Mouse (Mus musculus): ENCODE measurements at regions not wholly inside any gene's neighbourhood (a gene's known extent, or its start where the extent isn't known, plus 50 kb on each side); places are given as distances from the start of the nearest gene placed in this dataset.

- no peaks in the 10 kb centered on the region for H3K4me1 ChIP-seq (ENCODE audit: control insufficient read depth, insufficient read depth, low read length)
- no peak overlapping the region for H3K4me3 ChIP-seq (ENCODE audit: low read depth, low read length)
- no peaks in the 10 kb centered on the region for H3K9me3 ChIP-seq (replicated peaks; ENCODE audit: control insufficient read depth, low read length)
- ATAC-seq (replicated peaks; ENCODE audit: insufficient number of reproducible peaks, low FRiP score, low TSS enrichment), result no peak
- H3K9ac ChIP-seq (ENCODE audit: low read depth, low read length), result no peak overlapping the region
- no peak overlapping the region for H3K4me2 ChIP-seq
- no peak overlapping the region for H3K27ac ChIP-seq (ENCODE audit: low read depth, low read length)
- H3K36me3 ChIP-seq (ENCODE audit: control insufficient read depth, insufficient read depth, low read length), result no peaks in the 10 kb centered on the region
- 81% methylated on average over 5 of the region's 5 CpGs for WGBS (ENCODE audit: insufficient replicate concordance)
- no peaks in the 10 kb centered on the region for H3K27me3 ChIP-seq (ENCODE audit: control insufficient read depth, insufficient read depth, low read length)
Measured at GRCm38 (mm10) chr12:5997366-5997765, 621.9 kb upstream of the Klhl29 start.

- Histone ChIP-seq H3K9me3 (replicated peaks; ENCODE audit: control insufficient read depth, low read length) (no peaks in the 10 kb centered on the region), H3K36me3 (ENCODE audit: control insufficient read depth, insufficient read depth, low read length) (no peaks in the 10 kb centered on the region), H3K4me3 (ENCODE audit: low read depth, low read length) (no peak overlapping the region), H3K4me2 (no peak overlapping the region), H3K27me3 (ENCODE audit: control insufficient read depth, insufficient read depth, low read length) (no peaks in the 10 kb centered on the region), H3K9ac (ENCODE audit: low read depth, low read length) (no peak overlapping the region), H3K27ac (ENCODE audit: low read depth, low read length) (no peak overlapping the region), H3K4me1 (ENCODE audit: control insufficient read depth, insufficient read depth, low read length) (no peaks in the 10 kb centered on the region)
- ATAC-seq (replicated peaks; ENCODE audit: insufficient number of reproducible peaks, low FRiP score, low TSS enrichment), result no peak
- 72% methylated on average over 6 of the region's 6 CpGs for WGBS (ENCODE audit: insufficient replicate concordance)
Measured at GRCm38 (mm10) chr12:5996672-5997071, 621.2 kb upstream of the Klhl29 start.

GRCm38 (mm10) chr12:5983937-5984610 is 608.6 kb upstream of the Klhl29 start:
- no peak overlapping the region for H3K4me2 ChIP-seq
- ATAC-seq (replicated peaks; ENCODE audit: insufficient number of reproducible peaks, low FRiP score, low TSS enrichment), result no peak

GRCm38 (mm10) chr12:5982096-5982495 is 606.6 kb upstream of the Klhl29 start:
- WGBS (ENCODE audit: insufficient replicate concordance), result 38% methylated on average over 1 of the region's 1 CpGs
- Histone ChIP-seq H3K36me3 (ENCODE audit: control insufficient read depth, insufficient read depth, low read length) (no peaks in the 10 kb centered on the region), H3K4me1 (ENCODE audit: control insufficient read depth, insufficient read depth, low read length) (no peaks in the 10 kb centered on the region), H3K4me2 (no peak overlapping the region), H3K27me3 (ENCODE audit: control insufficient read depth, insufficient read depth, low read length) (no peaks in the 10 kb centered on the region), H3K9ac (ENCODE audit: low read depth, low read length) (no peak overlapping the region), H3K4me3 (ENCODE audit: low read depth, low read length) (no peak overlapping the region), H3K9me3 (replicated peaks; ENCODE audit: control insufficient read depth, low read length) (no peaks in the 10 kb centered on the region), H3K27ac (ENCODE audit: low read depth, low read length) (no peak overlapping the region)
- ATAC-seq (replicated peaks; ENCODE audit: insufficient number of reproducible peaks, low FRiP score, low TSS enrichment), result no peak

More at GRCm38 (mm10) chr12:5983937-5984610, 608.6 kb upstream of the Klhl29 start:
- 69% methylated on average over 13 of the region's 13 CpGs for WGBS (ENCODE audit: insufficient replicate concordance)
- no peaks in the 10 kb centered on the region for H3K36me3 ChIP-seq (ENCODE audit: control insufficient read depth, insufficient read depth, low read length)
- H3K4me3 ChIP-seq (ENCODE audit: low read depth, low read length), result no peak overlapping the region
- H3K27ac ChIP-seq (ENCODE audit: low read depth, low read length), result no peak overlapping the region
- no peaks in the 10 kb centered on the region for H3K27me3 ChIP-seq (ENCODE audit: control insufficient read depth, insufficient read depth, low read length)
- no peak overlapping the region for H3K9ac ChIP-seq (ENCODE audit: low read depth, low read length)
- no peaks in the 10 kb centered on the region for H3K9me3 ChIP-seq (replicated peaks; ENCODE audit: control insufficient read depth, low read length)
- H3K4me1 ChIP-seq (ENCODE audit: control insufficient read depth, insufficient read depth, low read length), result no peaks in the 10 kb centered on the region

GRCm38 (mm10) chr12:5975926-5976325 is 600.4 kb upstream of the Klhl29 start:
- Histone ChIP-seq H3K9me3 (replicated peaks; ENCODE audit: control insufficient read depth, low read length) (no peaks in the 10 kb centered on the region), H3K27ac (ENCODE audit: low read depth, low read length) (no peak overlapping the region), H3K36me3 (ENCODE audit: control insufficient read depth, insufficient read depth, low read length) (no peaks in the 10 kb centered on the region), H3K27me3 (ENCODE audit: control insufficient read depth, insufficient read depth, low read length) (no peaks in the 10 kb centered on the region), H3K4me2 (no peak overlapping the region), H3K9ac (ENCODE audit: low read depth, low read length) (no peak overlapping the region), H3K4me3 (ENCODE audit: low read depth, low read length) (no peak overlapping the region), H3K4me1 (ENCODE audit: control insufficient read depth, insufficient read depth, low read length) (no peaks in the 10 kb centered on the region)
- ATAC-seq (replicated peaks; ENCODE audit: insufficient number of reproducible peaks, low FRiP score, low TSS enrichment), result no peak
- 88% methylated on average over 4 of the region's 4 CpGs for WGBS (ENCODE audit: insufficient replicate concordance)

- no peak overlapping the region for H3K9ac ChIP-seq (ENCODE audit: low read depth, low read length)
- 81% methylated on average over 4 of the region's 4 CpGs for WGBS (ENCODE audit: insufficient replicate concordance)
Measured at GRCm38 (mm10) chr12:5969556-5969955, 594.1 kb upstream of the Klhl29 start.

GRCm38 (mm10) chr12:5956141-5956540 is 580.7 kb upstream of the Klhl29 start:
- no peak for ATAC-seq (replicated peaks; ENCODE audit: insufficient number of reproducible peaks, low FRiP score, low TSS enrichment)
- WGBS (ENCODE audit: insufficient replicate concordance), result 67% methylated on average over 2 of the region's 2 CpGs
- no peak overlapping the region for H3K9ac ChIP-seq (ENCODE audit: low read depth, low read length)

More at GRCm38 (mm10) chr12:5969556-5969955, 594.1 kb upstream of the Klhl29 start:
- Histone ChIP-seq H3K4me1 (ENCODE audit: control insufficient read depth, insufficient read depth, low read length) (no peaks in the 10 kb centered on the region), H3K4me3 (ENCODE audit: low read depth, low read length) (no peak overlapping the region), H3K9me3 (replicated peaks; ENCODE audit: control insufficient read depth, low read length) (no peaks in the 10 kb centered on the region), H3K4me2 (no peak overlapping the region), H3K36me3 (ENCODE audit: control insufficient read depth, insufficient read depth, low read length) (no peaks in the 10 kb centered on the region), H3K27me3 (ENCODE audit: control insufficient read depth, insufficient read depth, low read length) (no peaks in the 10 kb centered on the region), H3K27ac (ENCODE audit: low read depth, low read length) (no peak overlapping the region)
- no peak for ATAC-seq (replicated peaks; ENCODE audit: insufficient number of reproducible peaks, low FRiP score, low TSS enrichment)

GRCm38 (mm10) chr12:5955564-5955963 is 580.1 kb upstream of the Klhl29 start:
- Histone ChIP-seq H3K36me3 (ENCODE audit: control insufficient read depth, insufficient read depth, low read length) (no peaks in the 10 kb centered on the region), H3K27me3 (ENCODE audit: control insufficient read depth, insufficient read depth, low read length) (no peaks in the 10 kb centered on the region), H3K9ac (ENCODE audit: low read depth, low read length) (no peak overlapping the region), H3K27ac (ENCODE audit: low read depth, low read length) (no peak overlapping the region), H3K4me3 (ENCODE audit: low read depth, low read length) (no peak overlapping the region), H3K9me3 (replicated peaks; ENCODE audit: control insufficient read depth, low read length) (no peaks in the 10 kb centered on the region), H3K4me2 (no peak overlapping the region), H3K4me1 (ENCODE audit: control insufficient read depth, insufficient read depth, low read length) (no peaks in the 10 kb centered on the region)
- 76% methylated on average over 5 of the region's 5 CpGs for WGBS (ENCODE audit: insufficient replicate concordance)
- no peak for ATAC-seq (replicated peaks; ENCODE audit: insufficient number of reproducible peaks, low FRiP score, low TSS enrichment)

More at GRCm38 (mm10) chr12:5956141-5956540, 580.7 kb upstream of the Klhl29 start:
- Histone ChIP-seq H3K4me2 (no peak overlapping the region), H3K9me3 (replicated peaks; ENCODE audit: control insufficient read depth, low read length) (no peaks in the 10 kb centered on the region), H3K4me1 (ENCODE audit: control insufficient read depth, insufficient read depth, low read length) (no peaks in the 10 kb centered on the region), H3K27me3 (ENCODE audit: control insufficient read depth, insufficient read depth, low read length) (no peaks in the 10 kb centered on the region), H3K36me3 (ENCODE audit: control insufficient read depth, insufficient read depth, low read length) (no peaks in the 10 kb centered on the region), H3K27ac (ENCODE audit: low read depth, low read length) (no peak overlapping the region), H3K4me3 (ENCODE audit: low read depth, low read length) (no peak overlapping the region)

GRCm38 (mm10) chr12:5943346-5943925 is 568.0 kb upstream of the Klhl29 start:
- H3K9me3 ChIP-seq (replicated peaks; ENCODE audit: control insufficient read depth, low read length), result no peaks in the 10 kb centered on the region
- no peaks in the 10 kb centered on the region for H3K4me1 ChIP-seq (ENCODE audit: control insufficient read depth, insufficient read depth, low read length)
- no peak overlapping the region for H3K9ac ChIP-seq (ENCODE audit: low read depth, low read length)
- H3K4me3 ChIP-seq (ENCODE audit: low read depth, low read length), result no peak overlapping the region
- WGBS (ENCODE audit: insufficient replicate concordance), result 79% methylated on average over 11 of the region's 11 CpGs
- ATAC-seq (replicated peaks; ENCODE audit: insufficient number of reproducible peaks, low FRiP score, low TSS enrichment), result no peak
- H3K36me3 ChIP-seq (ENCODE audit: control insufficient read depth, insufficient read depth, low read length), result no peaks in the 10 kb centered on the region
- no peak overlapping the region for H3K4me2 ChIP-seq
- H3K27ac ChIP-seq (ENCODE audit: low read depth, low read length), result no peak overlapping the region
- no peaks in the 10 kb centered on the region for H3K27me3 ChIP-seq (ENCODE audit: control insufficient read depth, insufficient read depth, low read length)
